Mouse (Mus musculus): ENCODE results near the gene Naif1. TPM values are rescaled to one million over a fixed set of nuclear protein-coding genes. Genes with fewer than 3 reads are reported as not detected.

Naif1 gene
- 1 to 10 TPM; 2.2 to 2.3 TPM for total RNA-seq (2021)
- long read RNA-seq, experiment 1, full-length matches to known transcripts: 3 of 4 reads
- long read RNA-seq, experiment 1, partial matches to known transcripts: 0 of 4 reads
- long read RNA-seq, experiment 1, other reads (novel, unspliced or antisense): 1 of 4 reads
- long read RNA-seq, experiment 2, full-length matches to known transcripts: 2 of 2 reads
- long read RNA-seq, experiment 2, partial matches to known transcripts: 0 of 2 reads
- long read RNA-seq, experiment 2, other reads (novel, unspliced or antisense): 0 of 2 reads

- TF ChIP-seq CTCF (IDR thresholded peaks at IDR 0.05): no peak
- no peak for DNase-seq
- H3K27ac ChIP-seq: peak within 1 kb of the TSS; percentile 96
- intact Hi-C loops (cut with DNase I): loop anchor here (5.0 kb wide), 1 partner anchor 43 kb away; no protein-coding TSS in a partner anchor
- peak within 1 kb of the TSS; percentile 82 for H3K4me3 ChIP-seq
Measured at GRCm38 (mm10) chr2:32449761-32450754, at the start of gene Naif1. TSS of gene Naif1 (plus strand) at chr2:32450457.

GRCm38 (mm10) chr2:32404663-32405062 is 45.6 kb upstream of the Naif1 start:
- Histone ChIP-seq H3K4me3 (no peak overlapping the region), H3K27ac (no peak overlapping the region)
- TF ChIP-seq CTCF (IDR thresholded peaks at IDR 0.05): peak; percentile 100
- intact Hi-C loops (cut with DNase I): loop anchor here (1.0 to 5.0 kb wide), 3 partner anchors 48 to 162 kb away; partner anchors contain the start of genes Naif1 and Slc25a25
- DNase-seq: peak; percentile 93

GRCm38 (mm10) chr2:32407144-32407824 is 43.0 kb upstream of the Naif1 start:
- no peak overlapping the region for H3K4me3 ChIP-seq
- intact Hi-C loops (cut with DNase I): loop anchor here (5.0 kb wide), 1 partner anchor 45 kb away; the partner anchor contains the start of genes Naif1 and Slc25a25
- DNase-seq: no peak
- no peak overlapping the region for H3K27ac ChIP-seq
- no peak for TF ChIP-seq CTCF (IDR thresholded peaks at IDR 0.05)

GRCm38 (mm10) chr2:32408429-32409424 is 41.5 kb upstream of the Naif1 start:
- no peak for TF ChIP-seq CTCF (IDR thresholded peaks at IDR 0.05)
- peak; percentile 18 for DNase-seq
- Histone ChIP-seq H3K4me3 (no peak overlapping the region), H3K27ac (no peak overlapping the region)
- intact Hi-C loops (cut with DNase I): loop anchor here (5.0 kb wide), 1 partner anchor 44 kb away; the partner anchor contains the start of genes Naif1 and Slc25a25

- intact Hi-C loops (cut with DNase I): no loop called here
- TF ChIP-seq CTCF (IDR thresholded peaks at IDR 0.05): no peak
Measured at GRCm38 (mm10) chr2:32411407-32411806, 38.9 kb upstream of the Naif1 start.

GRCm38 (mm10) chr2:32412742-32413531 is 37.3 kb upstream of the Naif1 start:
- Histone ChIP-seq H3K4me3 (no peak overlapping the region), H3K27ac (peak overlapping the region; percentile 66)
- intact Hi-C loops (cut with DNase I): no loop called here
- peak; percentile 52 for DNase-seq
- no peak for TF ChIP-seq CTCF (IDR thresholded peaks at IDR 0.05)

More at GRCm38 (mm10) chr2:32411407-32411806, 38.9 kb upstream of the Naif1 start:
- H3K27ac ChIP-seq: no peak overlapping the region; the same call in 1 of the 2 replicates
- peak; percentile 18 for DNase-seq
- H3K4me3 ChIP-seq: no peak overlapping the region

GRCm38 (mm10) chr2:32413936-32414335 is 36.3 kb upstream of the Naif1 start:
- intact Hi-C loops (cut with DNase I): no loop called here
- DNase-seq: peak; percentile 74
- H3K4me3 ChIP-seq: no peak overlapping the region
- TF ChIP-seq CTCF (IDR thresholded peaks at IDR 0.05): no peak
- H3K27ac ChIP-seq: peak overlapping the region; percentile 97

- H3K27ac ChIP-seq: peak overlapping the region; percentile 97
- peak; percentile 82 for DNase-seq
- TF ChIP-seq CTCF (IDR thresholded peaks at IDR 0.05): no peak
- H3K4me3 ChIP-seq: peak overlapping the region; percentile 52
- intact Hi-C loops (cut with DNase I): no loop called here
Measured at GRCm38 (mm10) chr2:32415801-32416200, 34.5 kb upstream of the Naif1 start.

- TF ChIP-seq CTCF (IDR thresholded peaks at IDR 0.05): no peak
- intact Hi-C loops (cut with DNase I): no loop called here
- Histone ChIP-seq H3K4me3 (peak overlapping the region; percentile 89), H3K27ac (peak overlapping the region; percentile 97)
- peak; percentile 82 for DNase-seq
Measured at GRCm38 (mm10) chr2:32416556-32416955, 33.7 kb upstream of the Naif1 start.

GRCm38 (mm10) chr2:32417486-32417885 is 32.8 kb upstream of the Naif1 start:
- intact Hi-C loops (cut with DNase I): no loop called here
- DNase-seq: peak; percentile 83

More at GRCm38 (mm10) chr2:32417486-32417885, 32.8 kb upstream of the Naif1 start:
- no peak for TF ChIP-seq CTCF (IDR thresholded peaks at IDR 0.05)
- Histone ChIP-seq H3K4me3 (peak overlapping the region; percentile 89), H3K27ac (peak overlapping the region; percentile 97)

Measured in gastrocnemius, adult 2 months (tissue).